In the genomic region with DNA sequence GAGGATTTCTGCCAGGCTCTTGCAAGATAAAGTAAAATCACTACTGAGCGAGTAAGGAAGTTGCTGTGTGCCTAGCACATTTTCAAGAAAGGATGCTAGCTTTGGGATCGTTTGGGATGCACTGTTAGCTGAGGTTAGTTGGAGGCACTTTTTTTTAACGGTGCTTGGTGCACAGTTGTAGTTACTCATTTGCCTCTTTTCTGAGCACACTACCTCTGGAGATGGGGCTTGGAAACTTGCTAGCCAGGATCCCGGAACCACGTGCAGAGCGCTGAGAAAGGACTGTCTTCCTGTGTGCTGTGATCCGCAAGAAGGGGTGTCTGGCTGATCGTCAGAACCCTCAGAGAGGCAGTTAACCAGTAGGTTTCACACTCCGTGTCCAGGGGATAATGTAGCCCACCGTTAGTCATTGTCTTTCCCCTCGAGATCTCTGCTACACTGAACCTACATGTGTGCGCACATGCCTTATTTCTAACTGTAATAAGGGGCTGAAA, we compare ENCODE assay signal across 8 mouse cellular contexts. TPM values are rescaled to one million over a fixed set of nuclear protein-coding genes. Genes with fewer than 3 reads are reported as not detected.
DNase-seq lines count a peak whose midpoint lies in the region; ATAC-seq lines count a peak whose summit lies in the region.

No protein-coding gene starts in this region.

- no peak overlapping the region for H3K27ac ChIP-seq in liver, embryonic 11.5 days (ENCODE audit: low read depth, low read length)
- H3K27ac ChIP-seq in forebrain, embryonic 10.5 days: peak overlapping the region; percentile 41; the same call in 1 of the 2 replicates
- H3K27ac ChIP-seq in neural tube, embryonic 12.5 days: no peak overlapping the region

- intact Hi-C loops in left cerebral cortex, postnatal 36 days (cut with DNase I): no loop called here

- H3K27me3 ChIP-seq in liver, embryonic 11.5 days (replicated peaks; ENCODE audit: control insufficient read depth, insufficient read depth, low read length): peaks cover 35% of the 10 kb centered on the region
- H3K27me3 ChIP-seq in forebrain, embryonic 10.5 days (ENCODE audit: poor library complexity, severe bottlenecking): peaks cover 53% of the 10 kb centered on the region
- H3K27me3 ChIP-seq in neural tube, embryonic 12.5 days (replicated peaks): peaks cover 18% of the 10 kb centered on the region

- 25% methylated on average over 12 of the region's 12 CpGs for WGBS in liver, embryonic 11.5 days
- WGBS in forebrain, embryonic 10.5 days: 16% methylated on average over 12 of the region's 12 CpGs
- WGBS in neural tube, embryonic 12.5 days: 21% methylated on average over 12 of the region's 12 CpGs

- no peak for ATAC-seq in liver, embryonic 11.5 days (replicated peaks; ENCODE audit: low FRiP score)
- no peak for ATAC-seq in neural tube, embryonic 12.5 days (ENCODE audit: low FRiP score, low read depth)

- H3K9me3 ChIP-seq in liver, embryonic 11.5 days (ENCODE audit: control insufficient read depth, low read length): no peaks in the 10 kb centered on the region
- no peaks in the 10 kb centered on the region for H3K9me3 ChIP-seq in forebrain, embryonic 10.5 days
- H3K9me3 ChIP-seq in neural tube, embryonic 12.5 days: no peaks in the 10 kb centered on the region

- H3K9ac ChIP-seq in liver, embryonic 11.5 days (ENCODE audit: low read depth, low read length): peak overlapping the region; percentile 17; the same call in 1 of the 2 replicates
- no peak overlapping the region for H3K9ac ChIP-seq in neural tube, embryonic 12.5 days

- H3K4me3 ChIP-seq in liver, embryonic 11.5 days (ENCODE audit: low read depth, low read length): peak overlapping the region; percentile 46; the same call in 1 of the 2 replicates
- peak overlapping the region; percentile 59 for H3K4me3 ChIP-seq in forebrain, embryonic 10.5 days
- H3K4me3 ChIP-seq in neural tube, embryonic 12.5 days: peak overlapping the region; percentile 32

- peaks cover 5% of the 10 kb centered on the region; the same call in 1 of the 2 replicates for H3K4me1 ChIP-seq in liver, embryonic 11.5 days (replicated peaks; ENCODE audit: control insufficient read depth, insufficient read depth, low read length)
- peaks cover 23% of the 10 kb centered on the region for H3K4me1 ChIP-seq in forebrain, embryonic 10.5 days
- peaks cover 7% of the 10 kb centered on the region for H3K4me1 ChIP-seq in neural tube, embryonic 12.5 days

- H3K36me3 ChIP-seq in liver, embryonic 11.5 days (ENCODE audit: control insufficient read depth, insufficient read depth, low read length): no peaks in the 10 kb centered on the region
- H3K36me3 ChIP-seq in forebrain, embryonic 10.5 days (replicated peaks): no peaks in the 10 kb centered on the region
- no peaks in the 10 kb centered on the region for H3K36me3 ChIP-seq in neural tube, embryonic 12.5 days

- no peak for DNase-seq in liver, embryonic 11.5 days (ENCODE audit: low spot score)
- DNase-seq in liver: no peak
- peak; percentile 35 for DNase-seq in forebrain, embryonic 10.5 days (ENCODE audit: extremely low spot score, low spot score)
- peak; percentile 59 to 64 for DNase-seq in kidney, postnatal 36 days
- no peak for DNase-seq in right cerebral cortex, adult 2 months (ENCODE audit: low spot score in 2 of 2)
- DNase-seq in left cerebral cortex, postnatal 36 days (ENCODE audit: low spot score in 2 of 2): no peak
- DNase-seq in testis, postnatal 10 days (ENCODE audit: low spot score): no peak

- peak overlapping the region; percentile 84 for H3K4me2 ChIP-seq in liver, embryonic 11.5 days
- peak overlapping the region; percentile 71 for H3K4me2 ChIP-seq in neural tube, embryonic 12.5 days (replicated peaks)

RNA-seq across cellular contexts. Expression of a gene that starts 0.6 kb away (rescaled TPM):
- 0.21 and 0.44 TPM in 2 replicates for polyA plus RNA-seq in liver, embryonic 11.5 days (2014; fragmentation: Nextera tagmentation; extraction: Ambion mirVana)
- polyA plus RNA-seq in forebrain, embryonic 10.5 days (2016; fragmentation: Nextera tagmentation; extraction: Ambion mirVana): 6.8 and 7.4 TPM in 2 replicates
- 0.31 and 0.38 TPM in 2 replicates for polyA plus RNA-seq in neural tube, embryonic 12.5 days (2016; fragmentation: Nextera tagmentation; extraction: Ambion mirVana)
- total RNA-seq in left cerebral cortex, postnatal 36 days (2021): 10 to 100 TPM in 1 of 2 experiments, 1 to 10 TPM in 1; 8.7 to 15.4 TPM

Comparison
In these comparisons a context has a peak if more than half of its experiments do, and no peak if none do; other contexts are left out.
1. DNase-seq: peak in forebrain, embryonic 10.5 days (single experiment) and kidney, postnatal 36 days (2 of 2); none in liver, embryonic 11.5 days (single experiment), liver (single experiment), right cerebral cortex, adult 2 months (0 of 2), left cerebral cortex, postnatal 36 days (0 of 2) and testis, postnatal 10 days (single experiment).
2. Peak in every context shown above with its lines, with median percentiles within 50 percentile points of each other: H3K4me3 ChIP-seq.